Mouse (Mus musculus) liver, postnatal 0 days (tissue): ENCODE results near the gene Mettl6.

Experiments used
- CTCF ChIP-seq: sonication (generic); IDR thresholded peaks from 2 replicates; pipeline ENCODE4 v1.5.1; 2016; ENCODE audit warnings: antibody characterized with exemption, low read depth
- EP300 ChIP-seq: IDR thresholded peaks from 2 replicates; pipeline ENCODE4 v1.6.1; 2016; ENCODE audit warnings: antibody characterized with exemption, low read depth, mild to moderate bottlenecking

- TF ChIP-seq CTCF (no peak), EP300 (no peak)
Observed at GRCm38 (mm10) chr14:31506456-31506855, 11.6 kb upstream of the Mettl6 start.
